Mouse (Mus musculus) liver, embryonic 16.5 days (tissue): ENCODE data around the gene Scfd2. TPM values are rescaled to one million over a fixed set of nuclear protein-coding genes. Genes with fewer than 3 reads are reported as not detected.

Experiments used
- ATAC-seq: fragments of 200-750 bp; cut with Nextera tagmentation; 2 replicates; pipeline ENCODE4 v1.8.0; 2017; ENCODE audit warnings: low read depth, mild to moderate bottlenecking, moderate number of reproducible peaks, moderate library complexity
- H3K27ac ChIP-seq: fragments of 300-500 bp; sonication (generic); 2 replicates; pipeline ENCODE4 v1.5.1; 2014; ENCODE audit warnings: mild to moderate bottlenecking, low read length
- H3K27me3 ChIP-seq: fragments of 300-500 bp; sonication (generic); 2 replicates; pipeline ENCODE4 v1.6.1; 2014; ENCODE audit warnings: low read depth, low read length, mixed read lengths; ENCODE audit not compliant: control insufficient read depth, insufficient read depth
- H3K36me3 ChIP-seq: fragments of 300-500 bp; sonication (generic); 2 replicates; pipeline ENCODE4 v1.6.1; 2014; ENCODE audit warnings: mild to moderate bottlenecking; ENCODE audit not compliant: control insufficient read depth, insufficient read depth
- H3K4me1 ChIP-seq: fragments of 300-500 bp; sonication (generic); 2 replicates; pipeline ENCODE4 v1.6.1; 2014; ENCODE audit warnings: low read depth, low read length, mixed read lengths; ENCODE audit not compliant: control insufficient read depth
- H3K4me2 ChIP-seq: fragments of 300-500 bp; sonication (generic); 2 replicates; pipeline ENCODE4 v1.6.1; 2014; ENCODE audit warnings: low read depth, low read length, mixed read lengths
- H3K4me3 ChIP-seq: fragments of 300-500 bp; sonication (generic); 2 replicates; pipeline ENCODE4 v1.5.1; 2014; ENCODE audit warnings: low read depth, mild to moderate bottlenecking, low read length
- H3K9ac ChIP-seq: fragments of 300-500 bp; sonication (generic); 2 replicates; pipeline ENCODE4 v1.6.1; 2014; ENCODE audit warnings: low read depth, low read length
- H3K9me3 ChIP-seq: fragments of 300-500 bp; sonication (generic); replicated peaks from 2 replicates; pipeline ENCODE4 v1.6.1; 2016; ENCODE audit warnings: low read length; ENCODE audit not compliant: control insufficient read depth
- WGBS: fragments of 180-500 bp; shearing (Covaris S2); extraction: QIAGEN DNeasy Blood & Tissue Kit; methylation state at CpG from one replicate; pipeline ENCODE4 v1.1.7; 2014; ENCODE audit not compliant: insufficient replicate concordance; 5-methylcytosine and 5-hydroxymethylcytosine counted together
- polyA plus RNA-seq: library from polyadenylated mRNA; unstranded; fragments of >200 nt; fragmentation: Nextera tagmentation; extraction: Ambion mirVana; gene quantifications from 2 replicates; pipeline ENCODE4 v1.2.1, GENCODE M21; 2015

Gene Scfd2
- polyA plus RNA-seq = 8.4 and 10.4 TPM in 2 replicates

GRCm38 (mm10) chr5:74531630-74532280 is at the start of gene Scfd2:
TSS of gene Scfd2 (minus strand) at chr5:74531759.
- Histone ChIP-seq H3K9ac (peak within 1 kb of the TSS; percentile 73), H3K27me3 (no peaks in the 10 kb centered on the region), H3K4me2 (peak within 1 kb of the TSS; percentile 91), H3K4me1 (peaks cover 26% of the 10 kb centered on the region), H3K27ac (peak within 1 kb of the TSS; percentile 85), H3K9me3 (no peaks in the 10 kb centered on the region), H3K36me3 (no peaks in the 10 kb centered on the region), H3K4me3 (peak within 1 kb of the TSS; percentile 89)
- peak; percentile 82 for ATAC-seq
- WGBS = 5% methylated on average over 35 of the region's 35 CpGs

DNA sequence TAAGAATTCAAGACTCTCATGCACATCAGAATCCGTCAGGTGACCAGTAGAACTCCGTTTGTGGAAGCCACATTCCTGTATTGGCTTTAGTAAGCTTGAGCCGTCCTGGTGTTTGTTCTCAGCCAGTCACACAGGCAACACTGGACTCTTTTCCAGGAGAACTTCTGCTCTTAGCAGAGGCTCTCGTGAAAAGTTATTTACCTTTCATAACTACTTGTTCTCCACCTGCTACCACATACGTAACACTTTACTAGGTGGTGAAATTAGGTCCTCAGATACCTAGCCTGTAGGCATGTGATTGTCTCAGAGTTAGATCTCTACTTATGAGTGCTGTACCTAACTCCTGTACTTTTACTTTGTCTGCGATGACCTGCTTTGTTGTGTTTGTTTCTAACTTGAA is 40.2 kb upstream of the Scfd2 start:
- no peak overlapping the region for H3K4me2 ChIP-seq
- H3K4me3 ChIP-seq = no peak overlapping the region
- H3K9me3 ChIP-seq = no peaks in the 10 kb centered on the region
- WGBS = 84% methylated on average over 6 of the region's 6 CpGs
- no peak overlapping the region for H3K9ac ChIP-seq
- H3K36me3 ChIP-seq = peaks cover 9% of the 10 kb centered on the region
- H3K27ac ChIP-seq = no peak overlapping the region
- ATAC-seq = no peak
- H3K27me3 ChIP-seq = no peaks in the 10 kb centered on the region
- H3K4me1 ChIP-seq = no peaks in the 10 kb centered on the region

- WGBS = 68% methylated on average over 1 of the region's 1 CpGs
- Histone ChIP-seq H3K4me3 (no peak overlapping the region), H3K9me3 (no peaks in the 10 kb centered on the region), H3K27me3 (no peaks in the 10 kb centered on the region), H3K4me2 (no peak overlapping the region), H3K36me3 (peaks cover 19% of the 10 kb centered on the region), H3K4me1 (no peaks in the 10 kb centered on the region), H3K9ac (no peak overlapping the region), H3K27ac (no peak overlapping the region)
- no peak for ATAC-seq
Measured at GRCm38 (mm10) chr5:74561151-74561550, 29.6 kb upstream of the Scfd2 start.

- Histone ChIP-seq H3K4me1 (no peaks in the 10 kb centered on the region), H3K9ac (no peak overlapping the region), H3K9me3 (no peaks in the 10 kb centered on the region), H3K4me2 (no peak overlapping the region), H3K27me3 (no peaks in the 10 kb centered on the region), H3K27ac (no peak overlapping the region), H3K36me3 (peaks cover 21% of the 10 kb centered on the region), H3K4me3 (no peak overlapping the region)
- no peak for ATAC-seq
- WGBS = 81% methylated on average over 8 of the region's 8 CpGs
Measured at GRCm38 (mm10) chr5:74549566-74549965, 18.0 kb upstream of the Scfd2 start.

DNA sequence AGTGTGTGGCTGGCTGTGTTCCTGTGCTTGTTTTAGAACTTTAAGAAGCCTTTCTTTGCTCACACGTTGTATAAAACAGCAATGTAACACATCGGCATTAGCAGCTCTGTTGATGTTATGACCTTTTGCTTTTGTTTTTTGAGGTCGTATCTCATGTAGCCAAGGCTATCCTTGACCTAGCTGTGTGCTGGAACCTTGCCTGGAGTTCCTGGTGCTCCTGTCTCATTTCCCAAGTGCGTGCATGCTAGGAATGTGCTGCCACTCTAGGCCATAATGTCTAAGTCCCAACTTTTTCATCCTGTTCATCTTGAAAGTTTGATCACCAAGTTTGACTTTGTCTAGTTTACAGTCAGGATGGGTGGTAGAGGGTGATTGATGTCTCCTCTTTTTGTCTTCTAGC is 14.0 kb upstream of the Scfd2 start:
- no peaks in the 10 kb centered on the region for H3K9me3 ChIP-seq
- ATAC-seq = no peak
- H3K4me3 ChIP-seq = no peak overlapping the region
- no peak overlapping the region for H3K27ac ChIP-seq
- peaks cover 29% of the 10 kb centered on the region for H3K36me3 ChIP-seq
- H3K4me1 ChIP-seq = no peaks in the 10 kb centered on the region
- H3K9ac ChIP-seq = no peak overlapping the region
- 80% methylated on average over 4 of the region's 4 CpGs for WGBS
- no peak overlapping the region for H3K4me2 ChIP-seq
- no peaks in the 10 kb centered on the region for H3K27me3 ChIP-seq

DNA sequence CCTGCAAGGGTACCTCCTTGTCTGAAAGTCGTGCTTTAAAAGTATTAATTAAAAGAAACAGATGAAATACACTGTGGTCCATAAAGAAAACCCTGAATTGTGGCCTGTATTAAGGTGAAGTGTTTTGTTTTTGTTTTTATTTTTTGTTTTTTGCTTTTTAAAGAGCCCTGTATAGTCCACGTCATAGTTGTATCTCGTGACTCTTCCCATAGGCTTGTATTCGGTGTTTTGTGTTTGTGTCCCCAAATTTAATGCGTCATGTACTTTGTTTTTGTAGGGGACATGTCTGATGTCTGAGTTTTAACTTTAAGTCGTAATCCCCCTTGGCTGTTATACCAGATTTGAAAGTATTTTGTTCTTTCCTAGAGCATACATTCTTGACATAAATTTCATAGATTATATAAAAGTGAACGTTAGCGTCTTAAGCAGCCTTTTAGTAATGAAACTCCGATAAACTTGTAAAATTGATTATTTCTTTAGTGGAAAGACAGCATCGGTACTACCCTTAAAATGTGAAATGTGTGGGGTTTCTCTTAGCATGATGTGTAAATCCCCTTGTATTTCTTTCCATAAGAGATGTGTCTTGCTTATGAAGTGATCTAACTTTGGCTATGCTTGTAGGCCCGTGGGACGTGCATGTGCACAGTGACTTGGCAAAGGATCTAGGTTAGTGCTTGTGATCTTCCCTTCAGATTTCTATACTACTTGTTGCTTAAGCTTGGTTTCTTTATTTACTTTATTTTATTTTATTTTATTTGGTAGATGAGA is 4.8 kb upstream of the Scfd2 start:
- WGBS = 31% methylated on average over 12 of the region's 12 CpGs
- Histone ChIP-seq H3K9ac (peak overlapping the region; percentile 96), H3K27ac (peak overlapping the region; percentile 95), H3K27me3 (no peaks in the 10 kb centered on the region), H3K9me3 (no peaks in the 10 kb centered on the region), H3K4me2 (peak overlapping the region; percentile 61), H3K4me3 (peak overlapping the region; percentile 76), H3K4me1 (peaks cover 14% of the 10 kb centered on the region), H3K36me3 (no peaks in the 10 kb centered on the region; the same call in 1 of the 2 replicates)
- no peak for ATAC-seq

DNA sequence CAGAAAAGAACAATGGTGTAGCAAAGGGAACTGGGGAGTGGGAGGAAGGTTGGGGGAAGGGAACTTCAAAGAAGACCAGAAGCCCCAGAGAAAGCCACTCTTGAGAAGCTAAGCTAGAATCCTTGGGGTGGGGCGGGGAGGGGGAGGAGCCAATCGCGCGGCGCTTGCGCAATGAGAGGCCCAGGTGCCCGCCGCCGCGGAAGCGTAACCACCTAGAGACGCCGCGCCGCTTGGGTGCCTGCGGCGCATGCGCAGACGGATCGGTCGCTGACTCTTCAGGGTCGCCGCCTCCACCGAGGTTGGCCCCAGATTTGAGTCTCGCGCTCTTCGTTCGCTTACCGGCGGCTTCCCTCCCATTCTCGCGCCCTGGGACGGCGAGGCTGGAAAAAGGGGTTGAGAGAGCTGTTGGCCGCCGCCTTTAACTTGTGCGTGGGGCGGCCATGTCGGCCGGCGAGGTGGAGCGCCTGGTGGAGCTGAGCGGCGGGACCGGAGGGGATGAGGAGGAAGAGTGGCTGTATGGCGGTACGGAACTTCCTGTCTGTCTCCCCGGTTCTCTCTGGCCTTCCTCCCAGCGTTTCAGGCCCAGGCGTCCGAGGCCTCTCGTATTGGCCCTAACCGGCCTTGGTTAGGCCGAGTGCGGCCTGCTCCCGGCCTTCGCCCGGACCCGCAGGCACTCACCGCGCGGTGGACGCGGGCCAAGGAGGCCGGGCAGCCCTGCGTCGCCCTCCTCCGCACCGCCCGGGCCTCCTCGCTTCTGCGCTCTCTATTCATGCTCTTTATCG is 3.9 kb upstream of the Scfd2 start, which contains the start of gene Fip1l1:
Fip1l1 (plus strand) TSS at position 210 of the 782 bp plus-strand sequence.
- H3K36me3 ChIP-seq = no peaks in the 10 kb centered on the region
- peaks cover 22% of the 10 kb centered on the region for H3K4me1 ChIP-seq
- peak within 1 kb of the TSS; percentile 76 for H3K4me3 ChIP-seq
- H3K4me2 ChIP-seq = peak within 1 kb of the TSS; percentile 61
- H3K27me3 ChIP-seq = no peaks in the 10 kb centered on the region
- peak within 1 kb of the TSS; percentile 96 for H3K9ac ChIP-seq
- H3K27ac ChIP-seq = peak within 1 kb of the TSS; percentile 95
- peak; percentile 82 for ATAC-seq
- WGBS = under 1% methylated on average over 69 of the region's 73 CpGs
- H3K9me3 ChIP-seq = no peaks in the 10 kb centered on the region

- Histone ChIP-seq H3K27me3 (no peaks in the 10 kb centered on the region), H3K4me3 (peak overlapping the region; percentile 89), H3K4me1 (peaks cover 23% of the 10 kb centered on the region), H3K9me3 (no peaks in the 10 kb centered on the region), H3K36me3 (no peaks in the 10 kb centered on the region), H3K27ac (no peak overlapping the region), H3K9ac (peak overlapping the region; percentile 73), H3K4me2 (peak overlapping the region; percentile 91)
- WGBS = 8% methylated on average over 16 of the region's 16 CpGs
- no peak for ATAC-seq
Measured at GRCm38 (mm10) chr5:74530785-74531184, 774 bp downstream of the Scfd2 start.
